Mouse (Mus musculus) adrenal gland, adult 2 months (tissue): ENCODE measurements around the gene Btn2a2. TPM values are rescaled to one million over a fixed set of nuclear protein-coding genes. Genes with fewer than 3 reads are reported as not detected.

ENCODE experiments used
- DNase-seq: peaks from one replicate; pipeline ENCODE4 v3.0.0; 2021
- long read RNA-seq: library from polyadenylated mRNA; stranded (forward); transcript quantifications from one replicate; pipeline ENCODE4 v2.0.0, GENCODE M21; 2021
- polyA plus RNA-seq: library from polyadenylated mRNA; depleted of rRNA; stranded (reverse); fragments of >200 nt; gene quantifications from 2 replicates; pipeline ENCODE4 v1.2.3, GENCODE M21; 2012; rRNA removed
- total RNA-seq, 2 experiments: library from RNA; stranded (reverse); gene quantifications; 2 replicates each; pipeline ENCODE4 v1.2.3; 2021

Btn2a2 gene
- total RNA-seq (not detected), polyA plus RNA-seq (not detected in 2 replicates)
- long read RNA-seq, result 0 reads

DNA sequence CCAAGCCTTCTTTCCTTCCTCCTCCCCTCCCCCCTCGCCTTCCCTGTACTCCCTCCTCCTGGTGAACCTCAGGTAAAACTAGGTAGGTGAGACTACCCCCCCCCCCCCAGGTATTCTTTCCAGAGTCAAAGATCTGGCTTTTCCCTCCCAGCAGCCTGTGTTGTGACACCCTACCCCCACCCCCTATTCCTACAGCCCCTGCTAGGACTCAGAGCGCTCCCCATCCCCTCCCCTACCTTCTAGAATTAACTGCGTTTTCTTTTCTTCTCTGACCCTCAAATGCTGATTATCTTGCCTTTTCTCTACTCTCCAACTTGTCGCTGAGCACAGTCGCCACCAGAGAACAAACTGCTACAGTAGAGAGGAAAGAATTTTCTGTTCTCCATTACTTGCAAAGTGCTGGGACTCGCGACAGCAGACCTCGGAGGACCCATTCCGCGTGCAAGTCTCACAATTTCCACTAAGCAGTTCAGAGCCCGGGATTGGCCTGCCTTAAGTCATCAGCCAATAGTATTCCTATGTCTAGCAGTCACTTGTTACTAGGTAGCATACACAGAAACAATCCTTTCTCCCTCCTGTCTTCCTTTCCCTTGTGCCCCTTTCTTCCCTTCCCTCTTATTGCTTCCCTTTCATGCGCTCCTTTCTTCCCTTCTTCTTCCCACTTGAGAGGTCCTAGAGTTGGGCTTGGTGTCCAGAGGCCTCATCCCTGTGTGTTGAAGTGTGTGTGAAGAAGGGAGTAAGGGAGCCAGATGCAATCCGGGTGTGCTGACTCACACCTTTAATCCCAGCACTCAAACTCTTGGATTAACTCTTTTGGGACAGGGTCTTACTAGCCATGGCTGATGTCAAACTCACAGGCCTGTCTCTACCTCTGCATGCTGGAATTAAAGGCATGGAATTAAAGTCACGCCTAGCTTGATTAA lies at the start of gene Btn2a2:
Gene Btn2a2, minus strand, starts transcription at position 458 of the 923 bp plus-strand sequence.
- DNase-seq, result peak; percentile 64

DNA sequence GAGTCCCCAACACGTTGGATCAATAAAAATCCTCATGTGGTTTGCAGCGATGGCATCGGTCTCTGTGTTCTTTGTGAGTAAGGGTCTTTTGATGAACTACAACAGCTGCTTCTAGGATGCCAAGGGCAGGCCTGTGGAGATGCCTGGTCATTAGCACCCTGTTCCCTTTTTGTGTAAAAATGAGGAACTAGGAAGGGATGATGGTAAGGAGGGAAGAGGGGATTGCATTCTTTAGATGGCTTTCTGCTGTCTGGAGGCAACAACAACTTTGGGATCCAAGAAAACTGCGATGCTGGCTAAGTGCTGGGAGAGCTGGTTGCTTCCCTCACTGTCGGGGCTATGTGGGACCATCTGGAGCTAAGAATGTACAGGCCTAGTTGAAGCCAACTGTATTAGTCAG lies 49.6 kb upstream of the Btn2a2 start:
- DNase-seq, result no peak

DNA sequence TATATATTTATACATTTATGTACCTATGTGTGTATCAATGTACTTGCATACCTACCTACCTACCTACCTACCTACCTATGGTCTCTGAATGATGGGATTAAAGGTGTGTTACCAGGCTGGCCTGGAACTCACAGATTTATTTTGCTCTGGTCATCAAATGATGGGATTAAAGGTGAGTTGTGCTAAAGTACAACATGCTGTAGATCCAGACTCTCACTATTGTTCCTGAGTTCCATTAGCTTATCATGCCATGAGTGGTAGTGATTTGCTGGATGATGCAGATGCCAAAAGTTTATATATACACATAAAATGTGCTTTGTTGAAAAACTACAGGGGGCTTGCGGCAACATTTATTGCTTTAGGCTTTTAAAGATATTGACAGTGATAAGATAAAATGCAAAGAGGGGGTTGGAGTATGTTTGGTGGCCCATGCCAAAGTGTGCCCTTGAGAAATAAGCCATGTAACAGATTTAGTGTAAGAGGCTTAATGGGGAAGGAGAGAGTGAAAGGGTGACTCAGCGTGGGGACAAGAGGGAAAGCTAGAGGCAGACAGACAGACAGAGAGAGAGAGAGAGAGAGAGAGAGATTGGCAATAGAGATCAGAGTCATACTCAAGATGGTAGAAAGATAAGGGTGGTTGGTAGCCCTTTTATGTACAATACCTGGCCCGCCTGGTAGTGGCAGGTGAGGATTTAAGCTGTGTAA lies 48.5 kb upstream of the Btn2a2 start:
- no peak for DNase-seq

DNA sequence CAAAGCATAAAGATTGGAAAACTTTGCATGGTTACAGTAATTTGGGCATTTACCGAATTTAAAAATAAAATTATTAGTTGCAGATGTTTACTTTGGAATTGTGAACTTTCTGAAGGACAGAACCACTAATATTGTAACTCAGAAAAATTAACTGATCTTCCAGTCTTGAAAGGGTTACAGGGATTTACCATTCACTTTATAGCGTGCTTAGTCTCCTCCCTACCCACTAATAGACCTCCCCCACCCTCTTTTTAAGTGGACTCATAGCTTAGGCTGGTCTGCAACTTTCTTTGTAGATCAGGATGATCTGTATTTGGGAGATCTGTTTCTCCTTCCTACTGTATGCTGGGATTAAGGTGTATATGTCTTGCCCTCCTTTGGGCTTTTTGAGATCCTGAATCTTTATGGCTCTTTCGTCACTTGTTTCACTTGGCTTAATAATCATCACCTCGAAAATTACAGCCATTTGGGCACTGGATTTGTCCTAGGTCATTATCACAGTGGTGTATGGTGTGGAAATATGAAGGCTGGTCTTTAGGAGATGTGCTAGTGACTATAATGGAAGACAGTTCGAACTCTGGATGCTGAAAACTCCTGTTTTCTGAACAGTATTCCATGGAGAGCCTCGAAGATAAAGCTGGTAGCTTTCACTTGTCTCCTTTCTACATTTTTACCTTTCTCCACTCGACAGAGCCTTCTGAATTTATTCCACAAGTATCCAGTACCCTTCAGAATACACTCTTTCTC lies 47.6 kb upstream of the Btn2a2 start:
- no peak for DNase-seq

DNA sequence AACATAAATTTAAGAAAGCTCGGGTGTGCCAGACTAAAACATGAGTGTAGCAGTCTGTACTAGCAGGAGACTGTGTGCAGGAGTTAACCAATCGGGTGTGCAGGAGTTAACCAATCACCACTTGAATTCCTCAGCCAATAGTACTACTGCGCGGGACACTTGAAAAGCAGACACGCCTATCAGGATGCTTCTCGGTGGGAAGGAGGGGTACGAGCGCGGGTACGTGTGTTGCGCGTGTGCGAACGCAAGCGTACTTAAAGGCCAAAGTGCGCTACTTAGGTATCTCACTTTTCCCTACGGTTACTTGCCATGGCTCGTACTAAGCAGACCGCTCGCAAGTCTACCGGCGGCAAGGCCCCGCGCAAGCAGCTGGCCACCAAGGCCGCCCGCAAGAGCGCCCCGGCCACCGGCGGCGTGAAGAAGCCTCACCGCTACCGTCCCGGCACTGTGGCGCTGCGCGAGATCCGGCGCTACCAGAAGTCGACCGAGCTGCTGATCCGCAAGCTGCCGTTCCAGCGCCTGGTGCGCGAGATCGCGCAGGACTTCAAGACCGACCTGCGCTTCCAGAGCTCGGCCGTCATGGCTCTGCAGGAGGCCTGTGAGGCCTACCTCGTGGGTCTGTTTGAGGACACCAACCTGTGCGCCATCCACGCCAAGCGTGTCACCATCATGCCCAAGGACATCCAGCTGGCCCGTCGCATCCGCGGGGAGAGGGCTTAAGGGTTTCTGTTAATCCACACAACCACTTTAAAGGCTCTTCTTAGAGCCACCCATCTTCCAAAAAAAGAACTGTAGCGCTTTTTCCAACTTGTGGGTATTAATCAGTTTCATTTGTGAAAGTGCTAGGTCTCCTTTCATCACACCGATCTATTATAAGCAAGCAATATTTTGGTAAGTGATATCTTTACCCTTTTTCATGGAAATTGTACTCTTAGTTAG lies 46.7 kb upstream of the Btn2a2 start, which contains the start of gene Hist1h3g:
Gene Hist1h3g, plus strand, starts transcription at position 286 of the 939 bp plus-strand sequence.
- DNase-seq, result peak; percentile 90

DNA sequence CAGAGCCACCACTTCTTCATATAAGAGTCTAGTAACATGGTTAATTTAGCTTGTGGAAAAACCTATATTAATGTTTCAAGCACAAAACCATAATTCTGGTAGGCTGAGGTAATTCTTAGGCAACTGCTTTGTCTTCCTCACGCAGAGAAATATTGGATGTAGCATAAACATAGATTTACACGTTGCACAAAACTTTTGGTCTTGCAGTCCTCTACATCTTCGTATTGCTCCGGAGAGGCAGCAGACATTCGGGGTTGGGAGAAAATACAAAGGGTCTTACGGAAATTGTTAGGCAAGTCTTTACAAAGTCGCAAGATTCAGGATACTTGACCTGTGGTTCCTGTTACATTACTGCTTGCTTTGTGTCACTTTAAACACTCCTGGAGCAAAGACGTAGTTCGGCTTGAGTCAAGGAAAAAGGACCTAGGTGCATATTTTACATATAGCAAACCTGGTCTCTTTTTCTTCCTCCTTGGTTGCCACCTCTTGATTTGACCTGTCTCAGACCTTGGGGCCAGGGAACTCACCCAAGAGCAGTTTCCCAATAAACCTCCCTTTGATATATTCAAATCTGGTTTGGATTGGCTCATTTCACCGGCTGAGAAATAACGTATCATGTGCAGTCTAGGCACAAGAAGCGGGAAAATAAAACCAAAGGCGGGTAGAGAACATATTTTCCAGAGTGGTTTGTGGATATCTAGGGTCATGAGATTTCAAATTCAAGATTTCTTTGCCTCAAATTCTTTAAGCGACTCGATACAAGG lies 45.9 kb upstream of the Btn2a2 start:
- DNase-seq, result peak; percentile 39

DNA sequence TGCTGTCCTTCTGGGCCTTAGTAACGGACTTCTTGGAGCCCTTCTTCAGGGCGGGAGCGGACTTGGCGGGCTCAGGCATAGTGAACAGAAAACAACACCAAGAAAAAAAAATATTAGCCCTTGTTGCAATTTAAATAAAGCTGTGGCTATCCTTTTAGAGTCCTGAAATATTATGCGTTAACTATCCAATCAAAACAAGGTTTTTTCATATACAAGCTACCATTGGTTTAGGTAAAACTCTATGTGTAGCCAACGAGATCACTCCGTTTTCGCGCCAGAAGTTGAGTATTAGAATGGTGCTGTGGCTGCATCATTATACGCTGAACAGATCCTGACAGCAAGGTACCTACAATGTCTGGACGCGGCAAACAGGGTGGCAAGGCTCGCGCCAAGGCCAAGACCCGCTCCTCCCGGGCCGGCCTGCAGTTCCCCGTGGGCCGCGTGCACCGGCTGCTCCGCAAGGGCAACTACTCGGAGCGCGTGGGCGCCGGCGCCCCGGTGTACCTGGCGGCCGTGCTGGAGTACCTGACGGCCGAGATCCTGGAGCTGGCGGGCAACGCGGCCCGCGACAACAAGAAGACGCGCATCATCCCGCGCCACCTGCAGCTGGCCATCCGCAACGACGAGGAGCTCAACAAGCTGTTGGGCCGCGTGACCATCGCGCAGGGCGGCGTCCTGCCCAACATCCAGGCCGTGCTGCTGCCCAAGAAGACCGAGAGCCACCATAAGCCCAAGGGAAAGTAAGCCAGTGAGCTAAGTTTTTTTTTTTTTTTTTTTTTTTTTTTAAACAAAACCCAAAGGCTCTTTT lies 45.1 kb upstream of the Btn2a2 start, which contains the start of gene Hist1h2af:
Gene Hist1h2af, plus strand, starts transcription at position 347 of the 808 bp plus-strand sequence.
- peak; percentile 62 for DNase-seq

DNA sequence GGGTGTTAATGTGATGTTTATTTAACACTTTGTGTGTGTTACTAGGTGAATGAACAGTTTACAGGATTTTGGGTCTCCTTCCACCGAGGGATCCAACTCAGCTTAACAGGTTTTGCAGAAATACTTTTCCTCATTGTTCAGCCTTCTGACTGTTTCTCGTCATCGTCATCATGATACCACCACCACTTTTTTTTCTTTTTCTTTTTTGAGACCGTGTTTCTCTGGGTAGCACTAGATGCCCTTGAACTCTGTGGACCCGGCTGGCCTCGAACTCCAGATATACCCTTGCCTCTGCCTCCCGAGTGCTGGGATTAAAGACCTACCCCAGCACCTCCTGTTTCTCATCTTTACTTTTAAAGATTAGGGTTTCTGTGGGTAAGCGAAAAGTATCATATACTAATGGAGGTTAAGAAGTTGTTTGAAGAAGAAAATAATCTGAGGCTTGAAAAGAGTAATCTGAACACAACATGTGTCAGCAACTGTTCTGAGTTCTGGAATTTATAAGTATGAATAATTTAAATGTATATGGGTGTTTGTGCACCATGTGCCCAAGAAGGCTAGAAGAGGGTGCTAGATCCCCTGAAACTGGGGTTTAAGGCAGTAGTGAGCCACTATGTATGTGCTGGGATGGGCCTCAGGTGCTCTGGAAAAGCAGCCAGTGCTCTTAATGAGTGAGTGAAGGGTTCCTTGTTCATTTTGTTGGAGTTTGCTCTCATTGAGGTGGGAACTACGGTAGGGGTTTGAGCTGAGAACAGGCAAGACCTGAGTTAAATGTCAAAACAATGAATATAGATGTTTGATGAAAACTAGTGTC lies 43.8 kb upstream of the Btn2a2 start:
- DNase-seq, result no peak

DNA sequence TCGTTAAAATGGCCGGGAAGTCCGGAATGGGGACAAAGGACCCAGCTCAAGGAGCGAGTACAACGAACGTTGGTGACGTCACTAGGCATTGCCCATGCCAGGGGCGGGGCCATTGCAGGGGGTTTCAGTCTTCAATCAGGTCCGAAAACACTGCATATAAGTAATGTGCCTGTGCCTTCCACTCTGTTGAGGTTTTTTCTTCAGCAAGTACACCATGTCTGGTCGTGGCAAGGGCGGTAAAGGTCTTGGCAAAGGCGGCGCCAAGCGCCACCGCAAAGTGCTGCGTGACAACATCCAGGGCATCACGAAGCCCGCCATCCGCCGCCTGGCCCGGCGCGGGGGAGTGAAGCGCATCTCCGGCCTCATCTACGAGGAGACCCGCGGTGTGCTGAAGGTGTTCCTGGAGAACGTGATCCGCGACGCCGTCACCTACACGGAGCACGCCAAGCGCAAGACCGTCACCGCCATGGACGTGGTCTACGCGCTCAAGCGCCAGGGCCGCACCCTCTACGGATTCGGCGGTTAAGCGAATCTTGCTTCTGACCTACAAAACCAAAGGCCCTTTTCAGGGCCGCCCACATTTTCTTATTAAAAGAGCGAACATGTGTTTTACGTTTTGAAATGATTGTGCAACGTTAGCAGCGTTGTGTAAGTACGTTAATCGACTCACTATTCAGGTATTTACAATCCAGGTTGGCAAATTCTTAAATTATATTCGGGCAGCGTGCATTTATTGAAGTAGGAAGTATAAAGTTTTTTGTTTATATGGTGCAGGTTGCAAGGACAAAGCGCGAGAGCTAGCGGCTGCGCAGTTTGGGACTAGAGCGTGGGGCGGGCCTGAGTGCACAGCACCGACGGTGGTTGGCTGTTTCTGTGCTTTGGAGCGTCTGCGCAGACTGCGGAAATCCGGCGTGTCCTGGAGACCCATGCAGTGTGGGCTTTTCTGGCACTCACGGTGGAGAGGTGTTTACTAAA lies 42.5 kb upstream of the Btn2a2 start, which contains the start of gene Hist1h4h:
Gene Hist1h4h, plus strand, starts transcription at position 150 of the 975 bp plus-strand sequence.
- DNase-seq, result peak; percentile 97

DNA sequence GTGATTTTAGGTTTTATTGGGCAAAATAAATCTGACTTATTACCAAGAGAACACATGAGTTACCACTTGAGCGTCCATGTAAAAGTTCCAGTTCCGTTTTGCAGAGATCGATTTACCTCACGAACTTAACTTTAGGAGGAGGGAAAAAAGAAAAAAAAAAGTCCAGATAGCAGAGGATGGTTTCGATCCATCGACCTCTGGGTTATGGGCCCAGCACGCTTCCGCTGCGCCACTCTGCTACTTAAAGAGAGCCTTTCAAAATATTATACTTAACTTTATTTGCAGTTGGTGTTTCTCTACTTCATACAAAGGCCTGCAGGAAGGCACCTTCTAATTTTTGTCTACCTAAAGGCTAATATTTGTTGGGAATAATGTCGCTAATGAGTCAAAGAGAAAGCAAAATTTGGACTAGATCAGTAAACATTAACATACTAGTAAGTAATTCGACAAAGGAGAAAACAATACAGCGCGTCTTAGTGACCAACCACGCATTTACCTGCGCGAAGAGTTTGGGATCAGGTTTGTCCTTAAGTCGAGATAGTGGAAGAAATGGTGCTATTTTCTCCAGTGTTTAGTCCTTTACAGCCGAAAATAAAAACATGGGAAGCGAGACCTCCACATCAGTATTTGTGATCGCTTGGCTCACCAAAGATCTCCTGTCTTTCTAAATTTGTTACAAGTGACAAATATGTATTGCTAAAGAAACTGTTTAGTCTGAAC lies 41.7 kb upstream of the Btn2a2 start:
- DNase-seq, result peak; percentile 75

DNA sequence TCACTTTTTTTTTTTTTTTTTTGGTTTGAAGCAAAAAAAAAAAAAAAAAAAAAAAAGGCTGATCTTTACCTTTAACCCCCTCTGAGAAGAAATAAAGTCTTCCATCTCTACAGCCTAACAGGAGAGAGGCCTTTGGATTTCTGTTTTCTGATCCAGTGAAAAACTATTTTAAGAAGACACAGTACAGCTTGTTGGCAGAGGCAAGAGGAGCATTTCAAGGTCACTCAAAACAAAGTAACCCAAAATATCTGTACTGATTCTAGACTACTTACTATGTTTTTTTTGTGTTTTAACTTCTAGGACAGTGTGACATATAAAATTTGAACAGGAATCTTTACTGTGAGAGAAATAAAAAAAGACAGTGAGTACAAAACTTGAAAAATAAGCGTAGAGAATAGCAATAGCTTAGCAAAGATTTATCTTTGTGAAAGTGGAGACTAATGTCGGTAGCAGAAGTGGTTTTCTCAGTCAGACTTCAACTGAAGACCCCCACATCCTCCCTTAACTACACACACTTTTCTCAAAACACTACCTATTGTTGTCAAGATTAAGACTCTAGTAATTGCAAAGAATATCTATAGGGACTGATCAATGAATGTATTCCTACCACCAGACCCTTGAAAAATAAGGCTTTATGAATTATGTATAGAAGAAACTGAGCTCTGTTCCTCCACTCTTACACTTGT lies 41.0 kb upstream of the Btn2a2 start:
- no peak for DNase-seq

DNA sequence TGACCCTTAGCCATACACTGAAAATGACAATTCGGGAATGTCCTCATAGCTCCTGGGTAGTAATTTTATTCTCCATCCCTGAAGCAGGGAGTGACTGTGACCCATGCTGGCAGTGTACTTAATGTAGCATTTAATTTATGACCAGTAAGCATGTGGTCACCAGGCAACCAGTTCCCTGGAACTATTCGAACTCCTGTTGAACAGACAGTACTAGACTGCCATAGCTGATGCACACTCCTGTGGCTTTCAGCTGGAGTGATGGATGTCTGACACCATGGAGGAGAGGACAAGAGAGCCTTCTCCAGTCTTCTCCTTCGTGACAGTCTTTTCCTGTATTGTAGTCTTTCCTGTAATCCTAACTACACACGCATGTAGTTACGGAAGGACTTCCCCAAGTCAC lies 40.3 kb upstream of the Btn2a2 start:
- no peak for DNase-seq

DNA sequence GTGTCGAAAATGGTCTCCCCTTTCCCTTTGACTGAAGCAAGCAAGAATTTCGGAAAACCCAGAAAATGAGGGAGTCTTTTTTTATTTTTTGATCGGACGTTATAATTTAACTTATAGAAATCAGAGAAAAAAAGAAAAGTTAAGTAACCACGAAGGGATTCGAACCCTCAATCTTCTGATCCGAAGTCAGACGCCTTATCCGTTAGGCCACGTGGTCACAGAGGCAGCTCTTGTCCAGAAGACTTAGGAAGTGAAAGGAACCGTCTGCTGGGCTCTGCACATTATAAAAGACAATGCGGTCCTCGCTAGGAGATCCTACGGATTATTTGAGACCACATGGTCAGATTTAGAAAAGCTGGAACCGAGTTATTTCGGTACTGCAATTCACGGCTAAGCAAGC lies 37.7 kb upstream of the Btn2a2 start:
- peak; percentile 90 for DNase-seq

DNA sequence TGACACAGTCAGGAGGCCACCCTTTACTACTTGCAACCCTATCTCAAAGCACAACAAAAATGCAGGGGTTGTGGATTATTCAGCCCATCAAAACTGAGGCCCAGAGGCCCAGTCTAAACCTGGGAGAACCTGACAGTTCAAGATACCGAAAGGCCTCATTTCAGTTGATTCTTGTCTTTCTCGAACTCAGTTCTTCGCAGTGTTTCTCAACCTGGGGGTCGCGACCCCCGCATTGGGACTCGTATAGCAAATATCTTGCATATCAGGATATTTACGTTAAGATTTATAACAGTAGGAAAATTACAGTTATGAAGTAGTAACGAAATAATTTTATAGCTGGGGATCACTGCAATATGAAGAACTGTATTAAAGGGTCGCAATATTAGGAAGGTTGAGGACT lies 37.2 kb upstream of the Btn2a2 start:
- no peak for DNase-seq

DNA sequence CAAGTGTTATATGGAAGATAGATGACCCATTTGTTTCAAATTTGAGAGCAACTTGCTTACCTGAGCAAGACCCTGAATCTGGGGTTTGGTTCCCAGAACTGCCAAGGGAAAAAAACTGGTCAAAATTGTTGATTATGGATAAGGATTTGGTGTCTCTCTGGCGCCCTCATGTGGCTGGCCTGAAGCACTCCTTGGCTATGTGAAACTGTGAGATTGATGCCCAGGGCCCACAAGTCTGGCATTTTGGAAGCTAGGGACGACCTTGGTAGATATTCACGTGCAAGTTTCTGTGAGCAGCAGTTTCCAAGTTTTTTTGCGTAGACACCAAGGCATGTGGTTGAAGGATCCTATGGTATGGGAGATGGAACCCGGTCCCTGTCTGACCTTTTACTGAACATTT lies 36.0 kb upstream of the Btn2a2 start:
- DNase-seq, result peak; percentile 81

DNA sequence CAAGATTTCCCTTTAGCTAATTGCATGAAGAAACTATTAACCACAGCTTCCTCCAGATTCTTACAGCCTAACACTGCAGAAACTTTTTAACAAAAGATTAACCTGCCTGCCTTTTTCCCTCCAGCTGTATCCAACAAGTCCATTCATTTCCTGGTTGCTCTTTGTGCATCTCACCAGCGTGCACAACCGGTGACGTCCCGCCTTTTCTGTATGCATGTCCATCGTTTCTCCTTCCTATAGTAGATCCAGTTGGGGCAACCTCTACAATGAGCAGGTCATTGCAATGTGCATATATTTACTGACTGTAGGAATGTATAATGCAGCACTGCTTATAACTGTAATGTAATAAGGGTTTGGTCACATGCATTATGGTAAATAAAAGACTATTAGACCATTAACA lies 35.3 kb upstream of the Btn2a2 start:
- DNase-seq, result no peak
